Mouse (Mus musculus) liver, embryonic 13.5 days (tissue): Measurements from ENCODE around the gene Erf. TPM values are rescaled to one million over a fixed set of nuclear protein-coding genes. Genes with fewer than 3 reads are reported as not detected.

Experiments used
- ATAC-seq: fragments of 200-750 bp; cut with Nextera tagmentation; 2 replicates; pipeline ENCODE4 v1.8.0; 2017; ENCODE audit warnings: low read depth, mild to moderate bottlenecking, moderate number of reproducible peaks, moderate library complexity
- DNase-seq: peaks from one replicate; pipeline ENCODE4 v3.0.0; 2022
- H3K27ac ChIP-seq: fragments of 300-500 bp; sonication (generic); 2 replicates; pipeline ENCODE4 v1.5.1; 2015; ENCODE audit warnings: moderate library complexity, mild to moderate bottlenecking, inconsistent platforms
- H3K27me3 ChIP-seq: fragments of 300-500 bp; sonication (generic); 2 replicates; pipeline ENCODE4 v1.6.1; 2015; ENCODE audit warnings: mild to moderate bottlenecking, inconsistent platforms
- H3K36me3 ChIP-seq: fragments of 300-500 bp; sonication (generic); 2 replicates; pipeline ENCODE4 v1.6.1; 2015; ENCODE audit warnings: mild to moderate bottlenecking, inconsistent platforms
- H3K4me1 ChIP-seq: fragments of 300-500 bp; sonication (generic); replicated peaks from 2 replicates; pipeline ENCODE4 v1.6.1; 2015; ENCODE audit warnings: inconsistent platforms
- H3K4me2 ChIP-seq: fragments of 300-500 bp; sonication (generic); 2 replicates; pipeline ENCODE4 v1.6.1; 2015; ENCODE audit warnings: inconsistent platforms, mild to moderate bottlenecking, moderate library complexity
- H3K4me3 ChIP-seq: fragments of 300-500 bp; sonication (generic); replicated peaks from 2 replicates; pipeline ENCODE4 v1.5.1; 2015; ENCODE audit warnings: mild to moderate bottlenecking, inconsistent platforms
- H3K9ac ChIP-seq: fragments of 300-500 bp; sonication (generic); 2 replicates; pipeline ENCODE4 v1.6.1; 2015; ENCODE audit warnings: mild to moderate bottlenecking, inconsistent platforms
- H3K9me3 ChIP-seq: fragments of 300-500 bp; sonication (generic); replicated peaks from 2 replicates; pipeline ENCODE4 v1.6.1; 2016; ENCODE audit warnings: inconsistent platforms
- WGBS: fragments of 180-500 bp; shearing (Covaris S2); methylation state at CpG from one replicate; pipeline ENCODE4 v1.1.7; 2015; ENCODE audit not compliant: insufficient replicate concordance; 5-methylcytosine and 5-hydroxymethylcytosine counted together
- polyA plus RNA-seq: library from polyadenylated mRNA; unstranded; fragments of >200 nt; fragmentation: Nextera tagmentation; extraction: Ambion mirVana; gene quantifications from 2 replicates; pipeline ENCODE4 v1.2.1, GENCODE M21; 2015

The Erf gene
- polyA plus RNA-seq, 1 experiment from 2014 or later: 4.3 TPM

DNA sequence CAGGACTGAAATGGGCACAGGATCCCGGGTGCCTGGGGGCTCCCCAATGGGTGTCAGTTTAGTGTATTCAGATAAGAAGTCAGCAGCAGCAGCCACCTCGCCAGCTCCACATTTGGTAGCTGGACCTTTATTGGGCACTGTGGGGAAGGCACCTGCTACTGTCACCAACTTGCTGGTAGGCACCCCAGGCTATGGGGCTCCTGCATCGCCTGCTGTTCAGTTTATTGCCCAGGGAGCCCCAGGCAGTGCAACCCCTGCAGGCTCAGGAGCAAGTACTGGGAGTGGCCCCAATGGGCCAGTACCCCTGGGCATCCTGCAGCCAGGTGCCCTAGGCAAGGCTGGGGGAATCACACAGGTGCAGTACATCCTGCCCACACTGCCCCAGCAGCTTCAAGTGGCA lies 38.2 kb upstream of the Erf start:
- 76% methylated on average over 3 of the region's 3 CpGs for WGBS
- no peak overlapping the region for H3K9ac ChIP-seq
- no peak overlapping the region for H3K4me3 ChIP-seq
- no peaks in the 10 kb centered on the region for H3K9me3 ChIP-seq
- no peaks in the 10 kb centered on the region for H3K27me3 ChIP-seq
- peaks cover 21% of the 10 kb centered on the region for H3K4me1 ChIP-seq
- ATAC-seq (no peak), DNase-seq (no peak)
- no peak overlapping the region for H3K4me2 ChIP-seq
- no peak overlapping the region for H3K27ac ChIP-seq
- peaks cover 92% of the 10 kb centered on the region for H3K36me3 ChIP-seq

DNA sequence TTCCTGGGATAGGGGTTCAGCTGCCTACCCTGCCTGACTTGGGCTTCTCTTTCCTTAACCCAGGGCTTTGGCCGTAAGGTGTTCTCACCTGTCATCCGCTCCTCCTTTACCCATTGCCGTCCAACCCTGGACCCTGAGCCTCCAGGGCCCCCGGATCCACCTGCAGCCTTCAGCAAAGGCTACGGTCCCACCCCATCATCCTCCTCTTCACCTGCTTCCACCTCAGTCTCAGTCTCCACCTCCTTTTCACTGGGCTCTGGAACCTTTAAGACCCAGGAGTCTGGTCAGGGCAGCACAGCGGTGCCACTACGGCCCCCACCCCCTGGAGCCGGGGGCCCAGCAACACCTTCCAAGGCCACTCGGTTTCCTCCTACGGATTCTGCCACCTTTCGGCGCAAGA lies 37.5 kb upstream of the Erf start:
- H3K9ac ChIP-seq: no peak overlapping the region
- ATAC-seq (no peak), DNase-seq (no peak)
- WGBS: 89% methylated on average over 12 of the region's 12 CpGs
- H3K4me1 ChIP-seq: peaks cover 28% of the 10 kb centered on the region
- no peak overlapping the region for H3K4me2 ChIP-seq
- H3K27me3 ChIP-seq: no peaks in the 10 kb centered on the region
- H3K9me3 ChIP-seq: no peaks in the 10 kb centered on the region
- no peak overlapping the region for H3K4me3 ChIP-seq
- no peak overlapping the region for H3K27ac ChIP-seq
- H3K36me3 ChIP-seq: peaks cover 85% of the 10 kb centered on the region

DNA sequence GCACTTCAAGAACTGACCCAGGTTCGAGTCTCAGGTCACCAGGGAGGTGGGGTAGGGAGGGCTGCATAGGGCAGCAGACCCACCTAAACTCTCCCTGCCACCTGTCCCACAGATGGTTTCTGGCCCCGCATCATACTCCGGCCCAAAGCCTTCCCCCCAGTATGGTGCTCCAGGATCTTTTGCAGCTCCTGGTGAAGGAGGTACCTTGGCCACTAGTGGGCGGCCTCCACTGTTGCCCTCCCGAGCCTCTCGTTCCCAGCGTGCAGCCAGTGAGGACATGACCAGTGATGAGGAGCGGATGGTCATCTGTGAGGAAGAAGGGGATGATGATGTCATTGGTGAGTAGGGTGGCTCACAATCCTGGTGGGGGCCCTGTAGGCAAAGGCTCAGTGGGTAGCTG lies 36.4 kb upstream of the Erf start:
- H3K27me3 ChIP-seq: no peaks in the 10 kb centered on the region
- peaks cover 75% of the 10 kb centered on the region for H3K36me3 ChIP-seq
- no peak overlapping the region for H3K9ac ChIP-seq
- H3K4me2 ChIP-seq: no peak overlapping the region
- H3K4me3 ChIP-seq: no peak overlapping the region
- H3K9me3 ChIP-seq: no peaks in the 10 kb centered on the region
- no peak overlapping the region for H3K27ac ChIP-seq
- ATAC-seq: no peak
- DNase-seq: no peak
- H3K4me1 ChIP-seq: peaks cover 33% of the 10 kb centered on the region
- WGBS: 77% methylated on average over 8 of the region's 8 CpGs

DNA sequence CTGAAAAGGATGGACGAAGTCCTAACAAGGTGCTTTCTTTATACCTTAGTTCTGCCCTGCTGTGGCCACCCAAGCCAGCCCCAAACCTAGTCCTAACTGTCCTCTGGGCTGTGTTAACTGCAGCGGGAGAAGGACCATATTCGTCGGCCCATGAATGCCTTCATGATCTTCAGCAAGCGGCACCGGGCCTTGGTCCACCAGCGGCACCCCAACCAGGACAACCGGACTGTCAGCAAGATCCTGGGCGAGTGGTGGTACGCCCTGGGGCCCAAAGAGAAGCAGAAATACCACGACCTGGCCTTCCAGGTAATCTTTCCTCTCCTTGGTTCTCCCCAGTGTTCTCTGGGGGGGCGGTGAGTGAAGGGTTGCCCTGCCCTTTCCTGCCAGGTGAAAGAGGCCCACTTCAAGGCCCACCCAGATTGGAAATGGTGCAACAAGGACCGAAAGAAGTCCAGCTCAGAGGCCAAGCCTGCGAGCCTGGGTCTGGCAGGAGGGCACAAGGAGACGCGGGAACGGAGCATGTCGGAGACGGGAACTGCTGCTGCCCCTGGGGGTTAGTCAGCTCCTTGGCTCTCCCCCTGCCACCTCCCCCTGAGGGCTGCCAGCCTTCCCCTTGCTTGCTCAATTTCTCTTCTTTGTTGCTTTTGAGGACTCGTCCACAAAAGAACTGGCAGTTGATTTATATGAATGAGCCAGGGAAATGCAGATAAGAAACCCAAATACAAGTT lies 35.1 kb upstream of the Erf start:
- peaks cover 62% of the 10 kb centered on the region for H3K36me3 ChIP-seq
- H3K4me3 ChIP-seq: no peak overlapping the region
- H3K9me3 ChIP-seq: no peaks in the 10 kb centered on the region
- H3K27ac ChIP-seq: no peak overlapping the region
- no peak overlapping the region for H3K4me2 ChIP-seq
- DNase-seq (no peak), ATAC-seq (no peak)
- H3K27me3 ChIP-seq: no peaks in the 10 kb centered on the region
- H3K4me1 ChIP-seq: peaks cover 42% of the 10 kb centered on the region
- no peak overlapping the region for H3K9ac ChIP-seq
- WGBS: 90% methylated on average over 20 of the region's 20 CpGs

DNA sequence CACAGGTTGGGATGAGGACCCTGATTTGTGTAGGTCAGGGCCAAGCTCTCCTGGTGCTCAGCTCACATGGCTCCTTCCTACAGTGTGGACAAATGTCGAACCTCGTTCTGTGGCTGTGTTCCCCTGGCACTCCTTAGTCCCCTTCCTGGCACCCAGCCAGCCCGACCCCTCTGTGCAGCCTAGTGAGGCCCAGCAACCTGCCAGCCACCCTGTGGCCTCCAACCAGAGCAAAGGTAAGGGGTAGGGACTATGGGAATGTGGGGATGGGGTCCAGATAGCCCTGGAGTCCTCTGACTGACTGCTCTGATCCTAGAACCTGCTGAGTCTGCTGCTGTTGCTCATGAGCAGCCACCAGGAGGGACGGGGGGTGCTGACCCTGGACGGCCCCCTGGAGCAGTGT lies 34.2 kb upstream of the Erf start:
- H3K36me3 ChIP-seq: peaks cover 53% of the 10 kb centered on the region
- H3K27me3 ChIP-seq: no peaks in the 10 kb centered on the region
- H3K27ac ChIP-seq: 0 out of 2 replicates have a peak overlapping the region, but pooled peaks have one; percentile 6
- H3K9ac ChIP-seq: no peak overlapping the region
- peaks cover 48% of the 10 kb centered on the region for H3K4me1 ChIP-seq
- no peak overlapping the region for H3K4me2 ChIP-seq
- WGBS: 78% methylated on average over 5 of the region's 5 CpGs
- no peaks in the 10 kb centered on the region for H3K9me3 ChIP-seq
- H3K4me3 ChIP-seq: no peak overlapping the region
- DNase-seq (no peak), ATAC-seq (no peak)

DNA sequence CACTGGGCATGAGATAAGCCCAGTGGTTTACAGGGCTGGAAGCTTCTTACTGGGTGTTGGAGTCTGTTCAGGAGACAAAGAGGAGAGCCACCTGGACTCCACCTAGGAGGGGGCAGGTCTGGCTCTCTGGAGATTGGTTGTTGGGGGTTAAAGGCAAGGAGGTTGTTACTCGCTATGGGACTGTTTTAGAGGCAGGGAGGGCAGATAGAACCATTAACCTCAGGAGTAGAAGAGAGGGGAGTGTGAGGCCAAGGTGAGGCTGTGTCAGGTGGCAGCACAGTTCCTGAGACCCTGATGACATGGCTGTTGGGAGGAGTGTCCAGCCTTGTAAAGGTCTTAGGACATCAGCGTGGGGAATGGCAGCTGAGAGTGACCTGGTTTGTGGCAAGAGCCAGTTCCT lies 33.6 kb upstream of the Erf start:
- Histone ChIP-seq H3K9ac (peak overlapping the region; percentile 89), H3K36me3 (peaks cover 47% of the 10 kb centered on the region), H3K4me2 (peak overlapping the region; percentile 99), H3K9me3 (no peaks in the 10 kb centered on the region), H3K4me3 (peak overlapping the region; percentile 87), H3K27ac (peak overlapping the region; percentile 94), H3K4me1 (peaks cover 54% of the 10 kb centered on the region), H3K27me3 (no peaks in the 10 kb centered on the region)
- 60% methylated on average over 2 of the region's 2 CpGs for whole genome bisulfite sequencing
- ATAC-seq (no peak), DNase-seq (no peak)

DNA sequence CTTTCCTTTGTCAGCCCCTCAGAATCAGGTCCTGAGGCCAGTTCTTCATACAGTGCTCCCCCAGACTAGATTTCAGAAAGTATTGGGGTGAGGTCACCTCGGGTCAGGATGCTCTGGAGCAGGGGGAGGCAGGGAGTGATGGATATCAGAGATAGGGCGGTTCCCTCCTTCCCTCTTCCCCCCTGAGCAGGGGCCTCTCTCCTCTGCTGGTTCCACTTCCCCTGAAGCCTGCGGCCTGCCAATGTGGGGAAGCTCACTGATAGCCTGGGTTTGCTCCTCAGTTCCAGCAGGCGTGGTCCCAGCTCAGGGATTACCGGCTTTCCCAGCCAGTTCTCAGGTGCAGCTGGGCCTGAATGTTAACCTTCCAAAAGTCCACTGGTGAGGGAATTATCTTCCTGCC lies 33.1 kb upstream of the Erf start:
- Histone ChIP-seq H3K36me3 (peaks cover 42% of the 10 kb centered on the region), H3K9me3 (no peaks in the 10 kb centered on the region), H3K9ac (peak overlapping the region; percentile 89), H3K4me1 (peaks cover 57% of the 10 kb centered on the region), H3K27me3 (no peaks in the 10 kb centered on the region), H3K27ac (peak overlapping the region; percentile 94), H3K4me3 (peak overlapping the region; percentile 87), H3K4me2 (peak overlapping the region; percentile 99)
- DNase-seq: no peak
- ATAC-seq: no peak
- WGBS: 5% methylated on average over 5 of the region's 5 CpGs

DNA sequence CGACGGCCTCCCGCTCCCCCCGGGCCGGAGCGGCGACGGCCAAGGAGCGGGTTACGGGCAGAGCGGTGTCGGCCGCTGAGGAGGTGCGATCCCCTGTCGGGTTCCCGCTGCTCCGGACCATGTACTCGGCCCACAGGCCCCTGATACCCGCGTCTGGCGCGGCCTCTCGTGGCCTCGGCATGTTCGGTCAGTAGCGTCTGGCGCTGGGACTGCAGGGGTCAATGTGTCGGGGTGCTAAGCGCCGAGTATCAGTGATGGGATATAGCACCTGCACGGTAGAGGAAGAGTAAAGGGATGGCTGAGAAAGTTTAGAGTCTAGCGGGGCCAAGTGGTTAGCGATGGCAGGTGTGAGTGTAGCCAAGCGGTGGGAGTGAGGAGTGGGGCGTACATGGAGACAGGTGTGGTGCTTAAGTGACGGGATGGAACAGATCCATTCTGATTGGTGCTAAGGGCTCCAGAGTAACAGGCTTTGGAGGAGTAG lies 32.2 kb upstream of the Erf start:
- Histone ChIP-seq H3K27me3 (no peaks in the 10 kb centered on the region), H3K4me1 (peaks cover 64% of the 10 kb centered on the region), H3K36me3 (peaks cover 33% of the 10 kb centered on the region), H3K4me2 (peak overlapping the region; percentile 99), H3K9me3 (no peaks in the 10 kb centered on the region), H3K4me3 (peak overlapping the region; percentile 87), H3K27ac (peak overlapping the region; percentile 94), H3K9ac (peak overlapping the region; percentile 89)
- DNase-seq (peak; percentile 55), ATAC-seq (no peak)
- WGBS: 1% methylated on average over 33 of the region's 36 CpGs

DNA sequence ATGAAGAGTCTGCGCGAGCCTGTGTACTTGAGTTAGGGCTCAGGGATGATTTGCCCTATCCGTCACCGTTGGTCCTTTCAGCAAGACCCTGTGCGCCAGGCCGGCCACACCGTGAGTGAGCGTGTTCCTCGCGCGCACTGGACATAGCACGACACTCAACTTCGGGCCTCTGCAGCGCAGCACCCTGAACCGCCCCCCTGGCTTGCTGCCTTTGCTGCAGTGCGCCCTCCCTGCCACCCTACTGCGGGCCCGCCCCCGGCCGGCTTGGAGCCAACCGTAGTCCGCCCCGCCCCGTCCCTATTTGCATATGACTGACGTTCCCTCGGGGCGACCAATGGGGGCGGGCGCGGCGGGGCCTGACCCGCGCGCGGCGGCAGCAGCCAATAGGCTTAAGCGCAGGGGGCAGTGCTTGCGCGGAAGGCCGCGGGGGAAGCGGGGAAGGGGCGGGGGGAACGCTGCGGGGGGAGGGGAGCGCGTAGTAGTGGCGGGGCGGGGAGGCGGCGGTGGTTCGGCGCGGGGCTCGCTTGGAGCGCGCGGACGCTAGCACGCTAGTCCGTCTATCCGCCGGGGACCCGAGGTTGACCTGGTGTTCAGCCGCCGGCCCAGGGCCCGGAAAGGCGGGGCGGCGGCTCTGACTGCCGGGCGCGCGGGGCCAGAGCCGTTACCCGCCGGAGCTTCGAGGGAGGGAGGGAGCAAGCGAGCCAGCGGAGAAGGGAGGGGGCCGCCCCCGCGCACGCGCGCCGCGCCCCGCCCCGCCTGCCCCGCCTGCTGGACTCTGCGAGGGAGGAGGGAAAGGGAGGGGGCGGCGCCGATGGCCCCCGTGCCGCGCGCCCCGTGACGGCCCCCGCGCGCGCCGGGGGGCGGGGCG lies 31.4 kb upstream of the Erf start:
- Histone ChIP-seq H3K4me2 (peak overlapping the region; percentile 99), H3K27ac (peak overlapping the region; percentile 96), H3K4me1 (peaks cover 72% of the 10 kb centered on the region), H3K4me3 (peak overlapping the region; percentile 87), H3K9me3 (no peaks in the 10 kb centered on the region), H3K9ac (peak overlapping the region; percentile 89), H3K36me3 (peaks cover 25% of the 10 kb centered on the region), H3K27me3 (no peaks in the 10 kb centered on the region)
- WGBS: under 1% methylated on average over 86 of the region's 108 CpGs
- DNase-seq (peak; percentile 97), ATAC-seq (peak; percentile 84)

DNA sequence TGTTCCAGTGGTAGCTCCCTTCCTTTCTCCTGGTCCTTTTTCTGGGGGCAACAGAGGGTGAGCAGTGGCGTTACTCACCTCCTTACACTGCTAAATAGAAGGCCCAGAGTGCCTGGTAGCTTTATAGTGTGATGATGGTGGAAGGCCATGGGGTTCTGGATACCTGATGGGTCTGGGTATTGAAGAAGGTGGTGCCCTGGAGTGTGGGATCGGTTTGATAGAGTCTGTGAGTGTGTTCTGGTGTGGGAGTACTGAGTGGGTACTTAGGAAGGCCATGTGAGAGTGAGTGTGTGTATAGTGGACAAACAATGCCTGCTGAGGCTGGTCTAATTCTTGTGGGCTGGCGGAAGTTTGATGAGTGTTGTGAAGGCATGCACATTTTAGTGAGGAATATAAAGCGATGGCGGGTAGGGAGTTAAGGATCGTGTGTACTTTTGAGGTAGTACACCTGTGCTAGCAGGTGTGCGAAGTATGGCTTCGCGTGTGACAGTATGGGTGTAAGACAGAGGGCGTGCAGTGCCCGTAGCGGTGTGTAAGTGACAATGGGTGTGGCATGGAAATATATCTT lies 30.7 kb upstream of the Erf start:
- peak overlapping the region; percentile 87 for H3K4me3 ChIP-seq
- DNase-seq (no peak), ATAC-seq (peak; percentile 52)
- WGBS: 22% methylated on average over 12 of the region's 12 CpGs
- peak overlapping the region; percentile 99 for H3K4me2 ChIP-seq
- no peaks in the 10 kb centered on the region for H3K27me3 ChIP-seq
- peak overlapping the region; percentile 96 for H3K27ac ChIP-seq
- H3K9ac ChIP-seq: peak overlapping the region; percentile 83
- peaks cover 18% of the 10 kb centered on the region for H3K36me3 ChIP-seq
- peaks cover 80% of the 10 kb centered on the region for H3K4me1 ChIP-seq
- no peaks in the 10 kb centered on the region for H3K9me3 ChIP-seq
